Mouse (Mus musculus): Measurements from ENCODE around the gene Snapc1.

Snapc1 gene

GRCm38 (mm10) chr12:73996906-73997296 lies 32.6 kb downstream of the Snapc1 start:
- DNase-seq: no peak

- no peak for DNase-seq
These were observed 33.2 kb downstream of the Snapc1 start, which contains the start of gene Syt16 for GRCm38 (mm10) chr12:73997297-73998127. Gene Syt16, plus strand, starts transcription at chr12:73997661.

GRCm38 (mm10) chr12:73998128-73998456 lies 33.8 kb downstream of the Snapc1 start:
- no peak for DNase-seq

GRCm38 (mm10) chr12:74002449-74002848 lies 38.2 kb downstream of the Snapc1 start:
- DNase-seq: no peak

- peak in 1 of 2 experiments; percentile 46 for DNase-seq
These were observed 45.2 kb downstream of the Snapc1 start for GRCm38 (mm10) chr12:74009448-74009911.

GRCm38 (mm10) chr12:74013739-74014138 lies 49.5 kb downstream of the Snapc1 start:
- peak; percentile 75 to 85 for DNase-seq

- DNase-seq: peak; percentile 34 to 41
These were observed 50.5 kb downstream of the Snapc1 start for GRCm38 (mm10) chr12:74014739-74015270.

GRCm38 (mm10) chr12:74015491-74015890 lies 51.2 kb downstream of the Snapc1 start:
- no peak for DNase-seq

GRCm38 (mm10) chr12:74023260-74023659 lies 59.0 kb downstream of the Snapc1 start:
- no peak for DNase-seq

- DNase-seq: no peak
These were observed 60.6 kb downstream of the Snapc1 start for GRCm38 (mm10) chr12:74024912-74025311.

Data from lung, postnatal 4 days (tissue).